Mouse (Mus musculus): ENCODE results near the gene Serhl.

GRCm38 (mm10) chr15:83158587-83159160 is 69.4 kb downstream of the Serhl start:
- TF ChIP-seq CTCF (conservative IDR thresholded peaks at IDR 0.05 in 1 of 2, IDR thresholded peaks at IDR 0.05 in 1 of 2; ENCODE audit: low read depth in 2 of 2, low read length in 2 of 2), result no peak
- TF ChIP-seq MEF2A (IDR thresholded peaks at IDR 0.05; ENCODE audit: borderline replicate concordance, low read depth, low read length), result no peak
- TF ChIP-seq ZNF384 (IDR thresholded peaks at IDR 0.05; ENCODE audit: low read depth, low read length), result no peak
- TF ChIP-seq POLR2AphosphoS2 (IDR thresholded peaks at IDR 0.05; ENCODE audit: low read depth, low read length), result no peak
- no peak; the same call in 1 of the 2 replicates for TF ChIP-seq MXI1 (IDR thresholded peaks at IDR 0.05; ENCODE audit: low read depth, low read length)
- no peak for TF ChIP-seq POLR2A (IDR thresholded peaks at IDR 0.05; ENCODE audit: low read depth, low read length)
- TF ChIP-seq RAD21 (IDR thresholded peaks at IDR 0.05; ENCODE audit: low read depth, low read length), result no peak

Measured in CH12.LX (cell line).